Mouse (Mus musculus) cerebellum, postnatal 36 days (tissue): ENCODE results near the gene Hoxa7.

Experiments used
- DNase-seq, 2 experiments: peaks; one replicate each; pipeline ENCODE4 v3.0.0; 2021 to 2022; ENCODE audit warnings: mixed read lengths in 2 of 2

The Hoxa7 gene

GRCm38 (mm10) chr6:52190410-52190809, 31.2 kb downstream of the Hoxa7 start:
- no peak for DNase-seq

GRCm38 (mm10) chr6:52189909-52190308, 31.7 kb downstream of the Hoxa7 start:
- DNase-seq = no peak

GRCm38 (mm10) chr6:52189172-52189591, 32.5 kb downstream of the Hoxa7 start:
- DNase-seq = no peak

GRCm38 (mm10) chr6:52186500-52186899, 35.2 kb downstream of the Hoxa7 start:
- DNase-seq = no peak

GRCm38 (mm10) chr6:52185834-52186233, 35.8 kb downstream of the Hoxa7 start:
- no peak for DNase-seq

GRCm38 (mm10) chr6:52185222-52185621, 36.4 kb downstream of the Hoxa7 start:
- DNase-seq = no peak

GRCm38 (mm10) chr6:52184668-52185067, 37.0 kb downstream of the Hoxa7 start:
- no peak for DNase-seq

- no peak for DNase-seq
Observed at GRCm38 (mm10) chr6:52183311-52184080, 38.2 kb downstream of the Hoxa7 start.

GRCm38 (mm10) chr6:52182793-52183192, 38.9 kb downstream of the Hoxa7 start:
- no peak for DNase-seq

- DNase-seq = no peak
Observed at GRCm38 (mm10) chr6:52182030-52182429, 39.6 kb downstream of the Hoxa7 start.

- DNase-seq = no peak
Observed at GRCm38 (mm10) chr6:52180726-52181125, 40.9 kb downstream of the Hoxa7 start.

GRCm38 (mm10) chr6:52180213-52180710, 41.4 kb downstream of the Hoxa7 start:
- DNase-seq = no peak

- no peak for DNase-seq
Observed at GRCm38 (mm10) chr6:52179690-52180089, 42.0 kb downstream of the Hoxa7 start.

- DNase-seq = no peak
Observed at GRCm38 (mm10) chr6:52178918-52179665, 42.6 kb downstream of the Hoxa7 start.

- DNase-seq = no peak
Observed at GRCm38 (mm10) chr6:52177806-52178205, 43.8 kb downstream of the Hoxa7 start.

- no peak for DNase-seq
Observed at GRCm38 (mm10) chr6:52177061-52177735, 44.5 kb downstream of the Hoxa7 start, which contains the start of gene 5730596B20Rik. Gene 5730596B20Rik (plus strand): TSS chr6:52177498.

- no peak for DNase-seq
Observed at GRCm38 (mm10) chr6:52176391-52176790, 45.3 kb downstream of the Hoxa7 start.

GRCm38 (mm10) chr6:52175864-52176263, 45.8 kb downstream of the Hoxa7 start:
- no peak for DNase-seq

GRCm38 (mm10) chr6:52174968-52175751, 46.5 kb downstream of the Hoxa7 start:
- DNase-seq = no peak

- no peak for DNase-seq
Observed at GRCm38 (mm10) chr6:52173648-52174047, 48.0 kb downstream of the Hoxa7 start.

- no peak for DNase-seq
Observed at GRCm38 (mm10) chr6:52172501-52172900, 49.2 kb downstream of the Hoxa7 start.

- DNase-seq = no peak
Observed at GRCm38 (mm10) chr6:52171938-52172337, 49.7 kb downstream of the Hoxa7 start.
